8 mouse cellular contexts compared by ENCODE assay signal in the genomic region with DNA sequence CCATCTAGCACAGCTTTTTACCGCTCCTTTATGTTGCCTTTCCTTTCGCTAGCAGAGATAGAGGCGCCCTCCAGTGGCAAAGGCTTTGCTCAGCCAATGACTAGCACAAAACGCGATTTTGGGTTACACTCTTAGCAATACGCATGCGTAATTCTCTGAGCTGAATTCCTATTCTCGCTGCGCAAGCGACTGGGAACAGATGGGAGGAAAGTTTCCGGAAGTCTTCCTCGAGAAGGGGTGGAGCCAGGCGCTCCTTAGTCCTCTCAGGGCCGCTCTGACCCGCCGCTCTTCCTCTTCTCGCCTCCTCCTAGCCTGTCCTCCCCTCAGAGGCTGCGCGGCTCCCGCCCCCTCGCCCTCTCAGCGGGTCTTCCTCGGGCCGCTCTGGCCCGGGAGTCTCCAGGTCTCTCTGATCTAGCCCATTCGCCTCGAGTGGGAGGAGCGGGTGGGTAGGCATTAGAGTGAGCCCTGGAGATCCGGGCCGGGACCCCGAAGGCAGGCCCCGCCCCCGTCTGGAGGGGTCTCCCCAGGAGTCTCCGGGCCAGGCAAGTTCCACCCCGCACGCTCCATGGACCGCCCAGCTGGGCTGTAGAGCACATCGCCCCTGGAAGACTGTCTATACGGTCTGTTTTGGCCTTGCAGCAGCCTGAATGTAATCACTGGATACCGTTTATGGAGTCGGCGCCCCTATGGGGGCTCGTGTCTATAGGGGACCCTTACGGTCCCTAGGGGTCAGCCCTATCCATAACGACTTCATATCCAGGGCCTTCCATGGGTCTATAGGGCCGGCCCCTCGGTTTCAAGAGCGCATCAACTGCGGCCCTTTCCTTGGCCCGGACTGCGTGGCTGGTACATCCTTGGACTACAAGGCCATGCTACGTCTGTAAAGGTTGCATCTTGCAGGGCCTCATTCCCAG. TPM values are rescaled to one million over a fixed set of nuclear protein-coding genes. Genes with fewer than 3 reads are reported as not detected.
DNase-seq lines count a peak whose midpoint lies in the region; ATAC-seq and TF ChIP-seq lines count a peak whose summit lies in the region.

A gene (plus strand): TSS at position 633 of the 914 bp plus-strand sequence.

- DNase-seq in brain, embryonic 14.5 days (ENCODE audit: low read depth) = peak; percentile 100
- peak; percentile 95 for DNase-seq in liver, adult 2 months (ENCODE audit: extremely low read depth, low read depth, low spot score)
- DNase-seq in splenic B cell, adult 2 months (ENCODE audit: low read depth, low spot score) = peak; percentile 94

- peak; percentile 98 for ATAC-seq in heart, embryonic 11.5 days (replicated peaks; ENCODE audit: insufficient number of reproducible peaks, low FRiP score, low TSS enrichment)
- peak; percentile 99 for ATAC-seq in kidney, embryonic 16.5 days (ENCODE audit: low FRiP score, low TSS enrichment)

- H3K36me3 ChIP-seq in C2C12 (ENCODE audit: control insufficient read depth, insufficient read depth) = no peaks in the 10 kb centered on the region
- H3K36me3 ChIP-seq in erythroblast, embryonic 14.5 days (ENCODE audit: control insufficient read depth) = no peaks in the 10 kb centered on the region
- no peaks in the 10 kb centered on the region for H3K36me3 ChIP-seq in heart, embryonic 11.5 days (ENCODE audit: control insufficient read depth, insufficient read depth, low read length)
- no peaks in the 10 kb centered on the region for H3K36me3 ChIP-seq in kidney, embryonic 16.5 days (ENCODE audit: insufficient read depth, low read length)
- no peaks in the 10 kb centered on the region for H3K36me3 ChIP-seq in liver, adult 2 months (ENCODE audit: control insufficient read depth, insufficient read depth, low read length)
- no peaks in the 10 kb centered on the region for H3K36me3 ChIP-seq in myocyte (ENCODE audit: control insufficient read depth, insufficient read depth)
- no peaks in the 10 kb centered on the region for H3K36me3 ChIP-seq in splenic B cell, adult 2 months (ENCODE audit: control insufficient read depth, insufficient read depth, low read length, poor library complexity, severe bottlenecking)

- H3K4me3 ChIP-seq in C2C12 (ENCODE audit: insufficient read depth, poor library complexity, severe bottlenecking) = peak within 1 kb of the TSS; percentile 46
- H3K4me3 ChIP-seq in erythroblast, embryonic 14.5 days (replicated peaks) = peak within 1 kb of the TSS; percentile 66
- H3K4me3 ChIP-seq in heart, embryonic 11.5 days (ENCODE audit: low read depth, low read length) = peak within 1 kb of the TSS; percentile 62
- H3K4me3 ChIP-seq in kidney, embryonic 16.5 days (ENCODE audit: low read length) = peak within 1 kb of the TSS; percentile 54
- peak within 1 kb of the TSS; percentile 76 for H3K4me3 ChIP-seq in liver, adult 2 months (ENCODE audit: insufficient read depth, low read depth, low read length)
- H3K4me3 ChIP-seq in myocyte = peak within 1 kb of the TSS; percentile 64

- H3ac ChIP-seq in C2C12 (ENCODE audit: control insufficient read depth, insufficient read length, low read depth) (peak within 1 kb of the TSS; percentile 84), myocyte (ENCODE audit: control insufficient read depth, insufficient read length) (peak within 1 kb of the TSS; percentile 44)

- H3K4me1 ChIP-seq in erythroblast, embryonic 14.5 days (ENCODE audit: control insufficient read depth) = peaks cover 25% of the 10 kb centered on the region
- peaks cover 27% of the 10 kb centered on the region for H3K4me1 ChIP-seq in heart, embryonic 11.5 days (ENCODE audit: control insufficient read depth, insufficient read depth, low read length)
- H3K4me1 ChIP-seq in kidney, embryonic 16.5 days (ENCODE audit: insufficient read depth, low read length) = peaks cover 40% of the 10 kb centered on the region
- no peaks in the 10 kb centered on the region for H3K4me1 ChIP-seq in liver, adult 2 months (ENCODE audit: control insufficient read depth, insufficient read depth, low read length)

- H3K27ac ChIP-seq in heart, embryonic 11.5 days (ENCODE audit: low read depth, low read length) = peak within 1 kb of the TSS; percentile 51
- H3K27ac ChIP-seq in kidney, embryonic 16.5 days (ENCODE audit: low read length) = peak within 1 kb of the TSS; percentile 74
- H3K27ac ChIP-seq in liver, adult 2 months (replicated peaks; ENCODE audit: insufficient read depth, low read depth, low read length) = no peak within 1 kb of the TSS

- TF ChIP-seq CTCF in C2C12 (IDR thresholded peaks at IDR 0.05; ENCODE audit: control insufficient read depth, insufficient read depth, insufficient read length) = peak; percentile 55
- peak; percentile 86 for TF ChIP-seq CTCF in brain, embryonic 14.5 days (IDR thresholded peaks at IDR 0.05; ENCODE audit: borderline replicate concordance, extremely low read depth, insufficient read depth, insufficient read length)
- peak; percentile 74 for TF ChIP-seq CTCF in liver, adult 2 months (IDR thresholded peaks at IDR 0.05; ENCODE audit: low read depth, low read length)

- H3K79me2 ChIP-seq in C2C12 (ENCODE audit: control insufficient read depth, insufficient read depth) (peaks cover 45% of the 10 kb centered on the region), myocyte (ENCODE audit: control insufficient read depth, insufficient read depth) (peaks cover 14% of the 10 kb centered on the region)
- H3K79me2 ChIP-seq in liver, adult 2 months (ENCODE audit: control insufficient read depth, insufficient read depth, low read length) = no peaks in the 10 kb centered on the region

- H3K9me3 ChIP-seq in erythroblast, embryonic 14.5 days (ENCODE audit: control insufficient read depth, low read length) = peaks cover 6% of the 10 kb centered on the region; the same call in 1 of the 2 replicates
- H3K9me3 ChIP-seq in heart, embryonic 11.5 days (replicated peaks; ENCODE audit: control insufficient read depth, low read length) = no peaks in the 10 kb centered on the region
- no peaks in the 10 kb centered on the region for H3K9me3 ChIP-seq in kidney, embryonic 16.5 days (ENCODE audit: low read length)

- peak within 1 kb of the TSS; percentile 93 for H3K4me2 ChIP-seq in heart, embryonic 11.5 days
- peak within 1 kb of the TSS; percentile 85 for H3K4me2 ChIP-seq in kidney, embryonic 16.5 days (replicated peaks; ENCODE audit: low read depth, low read length)
- H3K4me2 ChIP-seq in myocyte (ENCODE audit: low read depth) = peak within 1 kb of the TSS; percentile 84

- H3K79me3 ChIP-seq in C2C12 (ENCODE audit: low read depth) = peaks cover 15% of the 10 kb centered on the region

- TF ChIP-seq POLR2A in brain, embryonic 14.5 days (IDR thresholded peaks at IDR 0.05; ENCODE audit: borderline replicate concordance, extremely low read depth, insufficient read depth, insufficient read length, poor library complexity, severe bottlenecking) = no peak
- 0 out of 2 replicates have a peak, but pooled peaks have one; percentile 16 for TF ChIP-seq POLR2A in liver, adult 2 months (IDR thresholded peaks at IDR 0.05; ENCODE audit: extremely low read depth, insufficient read depth, low read length)
- TF ChIP-seq POLR2A in myocyte (IDR thresholded peaks at IDR 0.05; ENCODE audit: insufficient read length, low read depth) = peak; percentile 59

- WGBS in heart, embryonic 11.5 days (ENCODE audit: insufficient replicate concordance) = under 1% methylated on average over 52 of the region's 52 CpGs
- WGBS in kidney, embryonic 16.5 days = under 1% methylated on average over 52 of the region's 52 CpGs
- WGBS in liver, adult 2 months = 7% methylated on average over 52 of the region's 52 CpGs

- H3K27me3 ChIP-seq in C2C12 (ENCODE audit: control insufficient read depth, insufficient read depth, insufficient read length) = peaks cover 33% of the 10 kb centered on the region
- peaks cover 59% of the 10 kb centered on the region for H3K27me3 ChIP-seq in erythroblast, embryonic 14.5 days (ENCODE audit: control insufficient read depth)
- H3K27me3 ChIP-seq in heart, embryonic 11.5 days (ENCODE audit: control insufficient read depth, insufficient read depth, low read length) = peaks cover 43% of the 10 kb centered on the region
- H3K27me3 ChIP-seq in kidney, embryonic 16.5 days (ENCODE audit: insufficient read depth, low read length) = peaks cover 40% of the 10 kb centered on the region
- peaks cover 19% of the 10 kb centered on the region for H3K27me3 ChIP-seq in liver, adult 2 months (ENCODE audit: control insufficient read depth, insufficient read depth, low read length)
- peaks cover 37% of the 10 kb centered on the region for H3K27me3 ChIP-seq in myocyte (ENCODE audit: control insufficient read depth, insufficient read depth, insufficient read length)
- peaks cover 5% of the 10 kb centered on the region for H3K27me3 ChIP-seq in splenic B cell, adult 2 months (ENCODE audit: control insufficient read depth, insufficient read depth, low read length, poor library complexity, severe bottlenecking)

- H3K9ac ChIP-seq in heart, embryonic 11.5 days (ENCODE audit: low read depth, low read length) = peak within 1 kb of the TSS; percentile 73
- H3K9ac ChIP-seq in kidney, embryonic 16.5 days (replicated peaks; ENCODE audit: low read length) = peak within 1 kb of the TSS; percentile 75
- peak within 1 kb of the TSS; percentile 76 for H3K9ac ChIP-seq in liver, adult 2 months (ENCODE audit: low read depth, low read length)

TF ChIP-seq in C2C12, 6 proteins besides CTCF, POLR2A, EP300 and RAD21 (continues in another document):
- TF ChIP-seq MAX (IDR thresholded peaks at IDR 0.05) (no peak), MYOG (IDR thresholded peaks at IDR 0.05; ENCODE audit: control insufficient read depth, extremely low read depth, insufficient read length) (no peak), USF1 (IDR thresholded peaks at IDR 0.05; ENCODE audit: low read depth) (no peak), CEBPB (IDR thresholded peaks at IDR 0.05; ENCODE audit: low read depth) (no peak), FOSL1 (IDR thresholded peaks at IDR 0.05; ENCODE audit: insufficient read depth, low read length, poor library complexity, severe bottlenecking) (no peak)

TF ChIP-seq in myocyte, 11 proteins besides CTCF, POLR2A, EP300 and RAD21 (continues in another document):
- TF ChIP-seq CEBPB (IDR thresholded peaks at IDR 0.05; ENCODE audit: insufficient read depth, poor library complexity, severe bottlenecking) (no peak), MAX (IDR thresholded peaks at IDR 0.05; ENCODE audit: low read depth) (no peak), E2F4 (IDR thresholded peaks at IDR 0.05; ENCODE audit: insufficient read depth) (no peak), USF1 (IDR thresholded peaks at IDR 0.05; ENCODE audit: low read depth) (no peak), POLR2AphosphoS2 (IDR thresholded peaks at IDR 0.05; ENCODE audit: insufficient read length, low read depth) (no peak), MYOD1 (IDR thresholded peaks at IDR 0.05; ENCODE audit: control insufficient read depth in 1 of 3, insufficient read length in 2 of 3, low read depth in 2 of 3) (no peak)

RNA-seq across cellular contexts. Expression of the gene that starts here (rescaled TPM):
- polyA plus RNA-seq in C2C12 (2012; fragmentation: generic; extraction: Trizol) (31.9 TPM), myocyte (2012; fragmentation: generic; extraction: Trizol) (41.0 TPM)
- polyA plus RNA-seq in brain, embryonic 14.5 days (2012; rRNA removed) = 53.0 and 60.7 TPM in 2 replicates
- 0.03 and 0.16 TPM in 2 replicates for polyA plus RNA-seq in erythroblast, embryonic 14.5 days (2012)
- polyA plus RNA-seq in heart, embryonic 11.5 days (2014; fragmentation: Nextera tagmentation; extraction: Ambion mirVana) = 6.2 and 6.9 TPM in 2 replicates
- 16.9 and 18.2 TPM in 2 replicates for polyA plus RNA-seq in kidney, embryonic 16.5 days (2015; fragmentation: Nextera tagmentation; extraction: Ambion mirVana)
- total RNA-seq in liver, adult 2 months (2014; rRNA removed) = 1.5 and 2.6 TPM in 2 replicates
- polyA plus RNA-seq in liver, adult 2 months (2012; rRNA removed) = 5.1 and 5.4 TPM in 2 replicates
